Mouse (Mus musculus): Measurements from ENCODE around the gene Erc2.

DNA sequence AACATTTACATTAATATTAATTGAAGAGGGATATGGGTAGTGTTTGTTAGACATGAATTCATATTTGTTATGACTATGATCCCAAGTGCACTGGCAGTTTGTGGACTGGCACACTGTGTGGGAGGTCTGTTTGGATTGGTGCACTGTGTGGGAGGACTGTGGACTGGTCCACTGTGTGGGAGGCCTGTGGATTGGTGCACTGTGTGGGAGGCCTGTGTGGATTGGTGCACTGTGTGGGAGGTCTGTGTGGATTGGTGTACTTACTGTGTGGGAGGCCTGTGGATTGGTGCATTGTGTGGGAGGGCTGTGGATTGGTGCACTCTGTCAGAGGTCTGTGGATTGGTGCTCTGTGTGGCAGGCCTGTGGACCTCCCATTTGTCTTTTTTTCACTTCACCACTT lies 331.6 kb downstream of the Erc2 start:
- TF ChIP-seq CTCF (IDR thresholded peaks at IDR 0.05; ENCODE audit: low read depth, low read length) (no peak), POLR2A (IDR thresholded peaks at IDR 0.05; ENCODE audit: extremely low read depth, insufficient read depth, low read length) (no peak)
